Mouse (Mus musculus) olfactory bulb, adult 2 months (tissue): ENCODE data around the gene Fasn. TPM values are rescaled to one million over a fixed set of nuclear protein-coding genes. Genes with fewer than 3 reads are reported as not detected.

ENCODE experiments used
- H3K27ac ChIP-seq: fragments of 200-500 bp; 2 replicates; pipeline ENCODE4 v1.5.1; 2012; ENCODE audit warnings: low read depth, low read length; ENCODE audit not compliant: insufficient read depth
- H3K4me1 ChIP-seq: fragments of 200-500 bp; 2 replicates; pipeline ENCODE4 v1.6.1; 2012; ENCODE audit warnings: low read length; ENCODE audit not compliant: control insufficient read depth, insufficient read depth
- H3K4me3 ChIP-seq: fragments of 200-500 bp; 2 replicates; pipeline ENCODE4 v1.5.1; 2012; ENCODE audit warnings: mild to moderate bottlenecking, low read depth, low read length, moderate library complexity; ENCODE audit not compliant: insufficient read depth
- CTCF ChIP-seq: fragments of 200-500 bp; IDR thresholded peaks from 2 replicates; pipeline ENCODE4 v1.5.1; 2012; ENCODE audit warnings: low read depth, mild to moderate bottlenecking, low read length, moderate library complexity; ENCODE audit not compliant: insufficient read depth
- POLR2A ChIP-seq: fragments of 200-500 bp; IDR thresholded peaks from 2 replicates; pipeline ENCODE4 v1.6.1; 2012; ENCODE audit warnings: mild to moderate bottlenecking, low read depth, low read length, moderate library complexity; ENCODE audit not compliant: insufficient read depth
- WGBS: fragments of 180-500 bp; shearing (Covaris S2); methylation state at CpG from one replicate; pipeline ENCODE4 v1.1.7; 2018; 5-methylcytosine and 5-hydroxymethylcytosine counted together
- polyA plus RNA-seq: library from polyadenylated mRNA; stranded (reverse); fragments of >200 nt; gene quantifications from 2 replicates; pipeline ENCODE4 v1.2.4, GENCODE M21; 2012; ENCODE audit warnings: low replicate concordance; ENCODE audit not compliant: missing spikeins, insufficient read depth, insufficient read length

Fasn gene
- polyA plus RNA-seq, 1 experiment = not detected

GRCm38 (mm10) chr11:120821076-120821922, 3.0 kb downstream of the Fasn start:
- H3K27ac ChIP-seq = no peak overlapping the region
- peaks cover 32% of the 10 kb centered on the region for H3K4me1 ChIP-seq
- WGBS = 50% methylated on average over 14 of the region's 14 CpGs
- peak overlapping the region; percentile 2 for H3K4me3 ChIP-seq
- TF ChIP-seq POLR2A (no peak), CTCF (no peak)

DNA sequence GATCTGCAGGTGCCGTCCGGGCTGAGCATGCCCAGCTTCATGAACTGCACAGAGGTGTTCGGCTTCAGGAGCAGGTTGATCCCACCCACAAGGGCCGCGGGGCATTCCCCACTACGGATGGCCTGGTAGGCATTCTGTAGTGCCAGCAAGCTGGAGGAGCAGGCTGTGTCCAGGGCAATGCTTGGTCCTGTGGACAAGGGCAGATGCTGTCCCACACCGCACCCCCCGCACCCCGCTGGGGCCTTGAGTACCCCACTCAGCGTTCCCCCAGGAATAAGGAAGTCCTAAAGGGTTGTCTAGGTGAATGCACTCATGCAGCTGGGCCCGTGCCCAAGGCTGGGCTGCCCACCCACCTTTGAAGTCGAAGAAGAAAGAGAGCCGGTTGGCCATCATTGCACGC, 3.8 kb downstream of the Fasn start:
- Histone ChIP-seq H3K4me3 (peak overlapping the region; percentile 2; the same call in 1 of the 2 replicates), H3K27ac (no peak overlapping the region), H3K4me1 (peaks cover 31% of the 10 kb centered on the region)
- no peak for TF ChIP-seq POLR2A
- no peak for TF ChIP-seq CTCF
- WGBS = 49% methylated on average over 14 of the region's 14 CpGs

- 88% methylated on average over 6 of the region's 6 CpGs for WGBS
- no peak overlapping the region for H3K27ac ChIP-seq
- no peak for TF ChIP-seq CTCF
- no peak for TF ChIP-seq POLR2A
- no peak overlapping the region for H3K4me3 ChIP-seq
- H3K4me1 ChIP-seq = peaks cover 22% of the 10 kb centered on the region
These were observed 4.8 kb downstream of the Fasn start for GRCm38 (mm10) chr11:120819556-120819955.

DNA sequence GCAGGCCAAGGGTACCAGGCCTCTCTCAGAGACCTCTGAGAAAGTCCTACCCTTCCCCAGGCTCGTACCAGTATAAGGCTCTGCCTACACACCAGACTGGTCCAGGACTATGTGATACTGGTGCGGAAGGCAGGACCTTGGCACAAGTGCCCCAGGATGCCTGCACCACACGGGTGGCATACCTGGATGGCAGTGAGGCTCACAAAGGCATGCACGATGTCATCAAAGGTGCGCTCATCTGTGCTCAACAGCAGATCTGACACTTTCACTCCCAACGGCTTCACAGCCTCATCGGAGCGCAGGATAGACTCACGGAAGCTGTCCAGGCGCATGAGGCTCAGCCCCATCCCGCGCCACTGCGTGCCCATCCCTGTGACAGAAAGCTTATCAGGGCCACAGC, 6.1 kb downstream of the Fasn start:
- WGBS = 95% methylated on average over 13 of the region's 13 CpGs
- TF ChIP-seq POLR2A (no peak), CTCF (no peak)
- H3K4me3 ChIP-seq = no peak overlapping the region
- peaks cover 22% of the 10 kb centered on the region for H3K4me1 ChIP-seq
- H3K27ac ChIP-seq = no peak overlapping the region

DNA sequence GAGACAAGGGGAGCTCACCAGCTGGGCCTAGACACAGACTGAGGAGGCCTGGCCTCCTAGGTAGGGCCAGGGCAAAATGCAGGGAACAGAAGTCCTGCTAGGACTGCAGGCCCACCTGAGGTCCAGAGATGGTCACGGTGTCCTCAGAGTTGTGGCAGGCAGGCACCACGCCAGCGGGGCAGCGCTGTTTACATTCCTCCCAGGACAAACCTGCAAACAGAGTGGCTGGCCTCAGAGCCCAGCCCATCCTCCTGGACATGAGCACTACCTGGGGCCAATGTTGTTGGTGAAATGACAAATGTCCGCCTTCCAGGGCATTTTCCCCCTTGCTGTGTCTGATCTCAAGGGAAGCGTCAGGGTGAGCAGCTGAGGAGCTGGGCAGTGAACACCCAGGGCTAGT, 7.0 kb downstream of the Fasn start:
- Histone ChIP-seq H3K4me3 (no peak overlapping the region), H3K4me1 (peaks cover 22% of the 10 kb centered on the region), H3K27ac (no peak overlapping the region)
- 93% methylated on average over 6 of the region's 6 CpGs for WGBS
- TF ChIP-seq CTCF (no peak), POLR2A (no peak)

GRCm38 (mm10) chr11:120812068-120812467, 12.3 kb downstream of the Fasn start:
- Histone ChIP-seq H3K4me3 (no peak overlapping the region), H3K27ac (no peak overlapping the region), H3K4me1 (peaks cover 7% of the 10 kb centered on the region)
- TF ChIP-seq CTCF (no peak), POLR2A (no peak)
- 83% methylated on average over 16 of the region's 16 CpGs for whole genome bisulfite sequencing

- TF ChIP-seq POLR2A = no peak
- no peak for TF ChIP-seq CTCF
- WGBS = 86% methylated on average over 12 of the region's 12 CpGs
- Histone ChIP-seq H3K27ac (no peak overlapping the region), H3K4me3 (no peak overlapping the region), H3K4me1 (peaks cover 7% of the 10 kb centered on the region)
These were observed 16.3 kb downstream of the Fasn start for GRCm38 (mm10) chr11:120808010-120808409.

DNA sequence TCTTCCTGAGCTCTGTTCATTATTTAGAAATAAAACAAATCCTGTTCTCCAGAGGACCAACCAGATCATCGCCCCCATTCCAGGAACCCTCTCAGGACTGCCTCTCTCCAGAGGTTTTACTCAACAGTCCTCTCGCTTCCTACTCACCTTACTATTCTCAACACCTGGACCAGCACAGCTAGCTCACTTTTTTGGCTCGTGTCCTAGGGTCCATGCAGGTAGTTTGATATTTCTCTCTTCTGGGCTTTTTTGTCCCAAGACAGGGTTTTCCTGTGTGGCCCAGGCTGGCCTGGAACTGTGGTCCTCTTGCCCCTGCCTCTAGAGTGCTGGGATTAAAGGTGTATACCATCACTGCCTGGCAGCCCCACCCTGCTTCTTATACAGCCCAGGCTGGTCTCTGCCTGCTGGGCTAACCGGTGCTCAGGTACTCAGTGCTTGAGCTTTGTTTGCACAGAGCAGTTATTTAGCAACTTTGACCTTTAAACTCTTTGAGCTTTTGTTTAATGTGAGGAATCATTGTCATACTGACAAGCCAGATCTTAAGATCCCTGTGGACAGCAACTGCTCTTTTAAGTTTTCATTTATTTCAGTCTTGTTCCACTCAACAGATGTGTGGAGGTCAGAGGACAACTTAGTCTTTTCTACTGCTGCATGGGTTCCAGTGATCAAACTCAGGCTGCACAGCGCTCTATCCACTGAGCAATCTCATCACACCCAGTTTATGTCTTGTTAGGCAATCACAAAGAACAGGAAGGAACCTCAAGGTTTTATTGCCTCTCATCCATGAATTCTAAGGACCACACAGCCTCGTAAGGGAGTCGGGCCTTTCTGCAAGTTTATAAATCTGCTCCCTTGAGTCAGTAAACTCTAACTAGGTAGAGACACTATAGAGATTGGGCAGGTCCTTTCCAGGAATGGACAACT, 18.7 kb downstream of the Fasn start:
- Histone ChIP-seq H3K4me1 (no peaks in the 10 kb centered on the region), H3K4me3 (no peak overlapping the region), H3K27ac (no peak overlapping the region)
- WGBS = 81% methylated on average over 7 of the region's 7 CpGs
- TF ChIP-seq POLR2A = no peak
- no peak for TF ChIP-seq CTCF

DNA sequence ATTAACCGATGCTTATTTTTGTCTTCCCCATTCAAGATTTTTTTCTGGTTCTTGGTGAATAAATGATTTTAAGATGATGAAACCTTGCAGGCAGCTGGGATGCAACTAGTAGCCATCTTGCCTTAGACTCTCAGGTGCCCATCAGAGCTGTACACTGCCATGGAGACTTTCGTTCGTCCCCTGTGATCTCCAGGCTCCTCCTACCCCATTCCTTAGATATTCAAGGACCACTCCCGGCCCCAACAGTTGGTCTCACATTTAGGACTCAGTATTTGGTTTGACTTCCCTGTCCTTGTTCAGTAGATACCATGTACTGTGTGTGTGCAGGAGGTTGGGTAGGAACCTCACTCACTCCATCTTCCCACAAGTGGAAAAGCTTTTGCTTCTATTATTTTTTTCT, 19.6 kb downstream of the Fasn start:
- Histone ChIP-seq H3K4me3 (no peak overlapping the region), H3K4me1 (no peaks in the 10 kb centered on the region), H3K27ac (no peak overlapping the region)
- 76% methylated on average over 4 of the region's 4 CpGs for WGBS
- no peak for TF ChIP-seq CTCF
- no peak for TF ChIP-seq POLR2A
